Mouse (Mus musculus) spleen, adult 2 months (tissue): ENCODE results near the gene Arf1. TPM values are rescaled to one million over a fixed set of nuclear protein-coding genes. Genes with fewer than 3 reads are reported as not detected.
A peak's percentile ranks its signal among the peaks of the same experiment; 100 is the strongest.

Experiments used
- DNase-seq, 2 experiments: peaks; one replicate each; pipeline versions ENCODE4 v3.0.0 to v3.0.0-alpha.2; 2012 to 2021; ENCODE audit warnings: low spot score in 2 of 2, low read depth in 1 of 2
- H3K27ac ChIP-seq: fragments of 200-500 bp; 2 replicates; pipeline ENCODE4 v1.5.1; 2012; ENCODE audit warnings: low read length, inconsistent platforms; ENCODE audit not compliant: insufficient read depth
- H3K27me3 ChIP-seq: fragments of 200-500 bp; 2 replicates; pipeline ENCODE4 v1.6.1; 2012; ENCODE audit warnings: mild to moderate bottlenecking, moderate library complexity, low read length, inconsistent platforms; ENCODE audit not compliant: control insufficient read depth, insufficient read depth
- H3K36me3 ChIP-seq: fragments of 200-500 bp; 2 replicates; pipeline ENCODE4 v1.6.1; 2012; ENCODE audit warnings: mild to moderate bottlenecking, low read length, inconsistent platforms; ENCODE audit not compliant: control insufficient read depth, insufficient read depth
- H3K4me1 ChIP-seq: fragments of 200-500 bp; 2 replicates; pipeline ENCODE4 v1.6.1; 2011; ENCODE audit warnings: inconsistent platforms; ENCODE audit not compliant: control insufficient read depth, insufficient read depth, insufficient read length
- H3K4me3 ChIP-seq: fragments of 200-500 bp; 2 replicates; pipeline ENCODE4 v1.5.1; 2011; ENCODE audit warnings: mild to moderate bottlenecking, inconsistent platforms; ENCODE audit not compliant: insufficient read depth, insufficient read length; ENCODE audit errors: extremely low read depth
- CTCF ChIP-seq: fragments of 200-500 bp; IDR thresholded peaks from 2 replicates; pipeline ENCODE4 v1.5.1; 2011; ENCODE audit warnings: mild to moderate bottlenecking, inconsistent platforms; ENCODE audit not compliant: insufficient read depth, insufficient read length, insufficient replicate concordance; ENCODE audit errors: extremely low read depth
- POLR2A ChIP-seq: fragments of 200-500 bp; IDR thresholded peaks from 2 replicates; pipeline ENCODE4 v1.6.1; 2011; ENCODE audit warnings: low read depth, low read length, inconsistent platforms
- WGBS: fragments of 180-500 bp; shearing (Covaris S2); methylation state at CpG from one replicate; pipeline ENCODE4 v1.1.7; 2018; 5-methylcytosine and 5-hydroxymethylcytosine counted together
- polyA plus RNA-seq: library from polyadenylated mRNA; depleted of rRNA; stranded (reverse); fragments of >200 nt; gene quantifications from 2 replicates; pipeline ENCODE4 v1.2.3, GENCODE M21; 2012

The Arf1 gene
- polyA plus RNA-seq, 1 experiment: 252 TPM

- Histone ChIP-seq H3K4me1 (no peaks in the 10 kb centered on the region), H3K4me3 (no peak overlapping the region), H3K36me3 (no peaks in the 10 kb centered on the region), H3K27ac (no peak overlapping the region), H3K27me3 (no peaks in the 10 kb centered on the region)
- no peak for TF ChIP-seq CTCF
- TF ChIP-seq POLR2A: no peak
- WGBS: 35% methylated on average over 3 of the region's 3 CpGs
- no peak for DNase-seq
These were observed 13.8 kb upstream of the Arf1 start for GRCm38 (mm10) chr11:59241841-59242240.

- TF ChIP-seq CTCF: no peak
- no peak for TF ChIP-seq POLR2A
- no peak for DNase-seq
- no peaks in the 10 kb centered on the region for H3K36me3 ChIP-seq
- H3K27me3 ChIP-seq: no peaks in the 10 kb centered on the region
- no peaks in the 10 kb centered on the region for H3K4me1 ChIP-seq
- no peak overlapping the region for H3K27ac ChIP-seq
- WGBS: 83% methylated on average over 4 of the region's 4 CpGs
- no peak overlapping the region for H3K4me3 ChIP-seq
These were observed 11.7 kb upstream of the Arf1 start for GRCm38 (mm10) chr11:59239796-59240195.

- Histone ChIP-seq H3K27ac (no peak overlapping the region), H3K4me3 (no peak overlapping the region), H3K27me3 (no peaks in the 10 kb centered on the region), H3K36me3 (no peaks in the 10 kb centered on the region), H3K4me1 (no peaks in the 10 kb centered on the region)
- TF ChIP-seq CTCF (no peak), POLR2A (no peak)
- 66% methylated on average over 4 of the region's 4 CpGs for WGBS
- DNase-seq: no peak
These were observed 11.3 kb upstream of the Arf1 start for GRCm38 (mm10) chr11:59239428-59239785.

GRCm38 (mm10) chr11:59238525-59239427 is 10.7 kb upstream of the Arf1 start:
- Histone ChIP-seq H3K36me3 (no peaks in the 10 kb centered on the region), H3K27ac (no peak overlapping the region), H3K4me3 (no peak overlapping the region), H3K27me3 (no peaks in the 10 kb centered on the region), H3K4me1 (no peaks in the 10 kb centered on the region)
- peak in 1 of 2 experiments; percentile 60 for DNase-seq
- WGBS: 16% methylated on average over 15 of the region's 15 CpGs
- TF ChIP-seq POLR2A: no peak
- no peak for TF ChIP-seq CTCF

- DNase-seq: no peak
- TF ChIP-seq CTCF (no peak), POLR2A (no peak)
- no peak overlapping the region for H3K4me3 ChIP-seq
- H3K4me1 ChIP-seq: peaks cover 3% of the 10 kb centered on the region; the same call in 1 of the 2 replicates
- no peaks in the 10 kb centered on the region for H3K36me3 ChIP-seq
- WGBS: 87% methylated on average over 2 of the region's 2 CpGs
- H3K27ac ChIP-seq: no peak overlapping the region
- H3K27me3 ChIP-seq: no peaks in the 10 kb centered on the region
These were observed 4.7 kb upstream of the Arf1 start for GRCm38 (mm10) chr11:59232797-59233196.

- H3K27ac ChIP-seq: no peak overlapping the region
- WGBS: 16% methylated on average over 7 of the region's 7 CpGs
- no peak overlapping the region for H3K4me3 ChIP-seq
- H3K36me3 ChIP-seq: no peaks in the 10 kb centered on the region
- H3K4me1 ChIP-seq: peaks cover 8% of the 10 kb centered on the region; the same call in 1 of the 2 replicates
- peak in 1 of 2 experiments; percentile 63 for DNase-seq
- H3K27me3 ChIP-seq: no peaks in the 10 kb centered on the region
- TF ChIP-seq CTCF (peak; percentile 71), POLR2A (no peak)
These were observed 2.2 kb upstream of the Arf1 start for GRCm38 (mm10) chr11:59230144-59230760.

- Histone ChIP-seq H3K4me1 (peaks cover 13% of the 10 kb centered on the region; the same call in 1 of the 2 replicates), H3K36me3 (no peaks in the 10 kb centered on the region), H3K4me3 (peak overlapping the region; percentile 80), H3K27ac (peak overlapping the region; percentile 95), H3K27me3 (no peaks in the 10 kb centered on the region)
- 0% methylated on average over 51 of the region's 51 CpGs for WGBS
- TF ChIP-seq POLR2A (no peak), CTCF (no peak)
- DNase-seq: peak in 1 of 2 experiments; percentile 10
These were observed 407 bp downstream of the Arf1 start for GRCm38 (mm10) chr11:59227604-59228121.
